Mouse (Mus musculus) megakaryocyte-erythroid progenitor cell, adult 5-6 weeks (primary cell): ENCODE measurements around the gene Slc29a4. TPM values are rescaled to one million over a fixed set of nuclear protein-coding genes. Genes with fewer than 3 reads are reported as not detected.

Experiments used
- ATAC-seq: replicated peaks from 2 replicates; pipeline ENCODE4 v1.8.0; 2016; ENCODE audit warnings: mild to moderate bottlenecking, inconsistent platforms; ENCODE audit not compliant: severe bottlenecking, poor library complexity, low FRiP score, low TSS enrichment
- total RNA-seq, 2 experiments: library from RNA; stranded (forward) in 1 of 2; stranded (reverse) in 1 of 2; fragments of 200-1000, 215-1000 nt in 1 of 2; fragments of >200 nt in 1 of 2; fragmentation: Nextera tagmentation in 1 of 2; gene quantifications; 2 replicates each; pipeline ENCODE4 v1.2.3; 2014 to 2017

Gene Slc29a4
- total RNA-seq, 2 experiments from 2014 or later: not detected

- ATAC-seq: no peak
Observed at GRCm38 (mm10) chr5:142693738-142694430, 1.6 kb downstream of the Slc29a4 start.

GRCm38 (mm10) chr5:142694627-142695340 lies 2.5 kb downstream of the Slc29a4 start:
- ATAC-seq: peak; percentile 86

GRCm38 (mm10) chr5:142696258-142696657 lies 3.9 kb downstream of the Slc29a4 start:
- ATAC-seq: no peak

- ATAC-seq: no peak
Observed at GRCm38 (mm10) chr5:142696865-142697264, 4.6 kb downstream of the Slc29a4 start.

- no peak for ATAC-seq
Observed at GRCm38 (mm10) chr5:142697742-142698141, 5.4 kb downstream of the Slc29a4 start.

- ATAC-seq: 0 out of 2 replicates have a peak, but pooled peaks have one; percentile 23
Observed at GRCm38 (mm10) chr5:142700842-142701589, 8.7 kb downstream of the Slc29a4 start.

- ATAC-seq: peak; percentile 29
Observed at GRCm38 (mm10) chr5:142701651-142702510, 9.6 kb downstream of the Slc29a4 start.

GRCm38 (mm10) chr5:142702511-142703138 lies 10.3 kb downstream of the Slc29a4 start:
- 0 out of 2 replicates have a peak, but pooled peaks have one; percentile 1 for ATAC-seq

- ATAC-seq: no peak
Observed at GRCm38 (mm10) chr5:142703569-142703968, 11.3 kb downstream of the Slc29a4 start.

- ATAC-seq: no peak
Observed at GRCm38 (mm10) chr5:142707709-142708108, 15.4 kb downstream of the Slc29a4 start.

- ATAC-seq: no peak
Observed at GRCm38 (mm10) chr5:142709436-142709835, 17.1 kb downstream of the Slc29a4 start.

GRCm38 (mm10) chr5:142712373-142712772 lies 20.1 kb downstream of the Slc29a4 start:
- no peak for ATAC-seq

- no peak for ATAC-seq
Observed at GRCm38 (mm10) chr5:142713966-142714365, 21.7 kb downstream of the Slc29a4 start.

GRCm38 (mm10) chr5:142715059-142715458 lies 22.7 kb downstream of the Slc29a4 start:
- ATAC-seq: no peak

GRCm38 (mm10) chr5:142716056-142716455 lies 23.7 kb downstream of the Slc29a4 start:
- no peak for ATAC-seq

GRCm38 (mm10) chr5:142718037-142718436 lies 25.7 kb downstream of the Slc29a4 start:
- ATAC-seq: peak; percentile 53

GRCm38 (mm10) chr5:142718486-142718885 lies 26.2 kb downstream of the Slc29a4 start:
- ATAC-seq: no peak

GRCm38 (mm10) chr5:142719897-142720296 lies 27.6 kb downstream of the Slc29a4 start:
- no peak for ATAC-seq
